Mouse (Mus musculus): ENCODE results near the gene Gm4498. TPM values are rescaled to one million over a fixed set of nuclear protein-coding genes. Genes with fewer than 3 reads are reported as not detected.
"Not testable (repeated sequence)": the region's sequence is repeated elsewhere in the genome, so short reads cannot be mapped to it uniquely, and the experiment has no call there.

Gm4498 gene
- not detected for polyA plus RNA-seq (2012; fragmentation: generic; extraction: Trizol)

GRCm38 (mm10) chr7:20233728-20234127, at the start of gene Gm4498:
Gene Gm4498, minus strand, starts transcription at chr7:20233828.
- not testable (repeated sequence) for H3K27me3 ChIP-seq (ENCODE audit: control insufficient read depth, insufficient read depth, insufficient read length); H3ac ChIP-seq (ENCODE audit: control insufficient read depth, insufficient read length); H3K4me2 ChIP-seq (ENCODE audit: low read depth); H3K4me3 ChIP-seq; H3K36me3 ChIP-seq (ENCODE audit: control insufficient read depth, insufficient read depth); H3K79me2 ChIP-seq (ENCODE audit: control insufficient read depth, insufficient read depth)

- not testable (repeated sequence) for H3K36me3 ChIP-seq (ENCODE audit: control insufficient read depth, insufficient read depth); H3K4me2 ChIP-seq (ENCODE audit: low read depth); H3K27me3 ChIP-seq (ENCODE audit: control insufficient read depth, insufficient read depth, insufficient read length); H3K79me2 ChIP-seq (ENCODE audit: control insufficient read depth, insufficient read depth); H3ac ChIP-seq (ENCODE audit: control insufficient read depth, insufficient read length); H3K4me3 ChIP-seq
Observed at GRCm38 (mm10) chr7:20262734-20263133, 29.1 kb upstream of the Gm4498 start, which contains the start of gene Gm5890. Gene Gm5890, minus strand, starts transcription at chr7:20262834.

DNA sequence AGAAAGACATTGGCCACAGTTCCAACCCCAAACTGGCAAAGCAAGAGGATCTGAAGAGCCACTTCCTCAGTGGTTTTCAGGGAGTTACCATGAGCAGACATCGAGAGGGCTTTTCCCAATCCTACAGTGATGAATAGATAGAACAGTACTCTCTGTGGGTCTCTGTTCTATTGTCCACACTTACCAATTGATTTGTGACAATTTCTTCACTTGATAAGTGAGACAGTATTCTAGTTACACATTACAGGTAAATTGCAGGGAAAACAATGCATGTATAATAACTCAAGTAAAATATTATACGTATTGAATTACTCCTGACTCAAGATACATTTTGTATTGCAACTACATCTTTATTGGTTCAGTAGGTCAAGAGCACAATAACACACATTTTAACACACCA, 28.1 kb downstream of the Gm4498 start, which contains the start of gene Gm6164:
Gene Gm6164, minus strand, starts transcription at position 101 of the 400 bp plus-strand sequence.
- not testable (repeated sequence) for H3ac ChIP-seq (ENCODE audit: control insufficient read depth, insufficient read length); H3K36me3 ChIP-seq (ENCODE audit: control insufficient read depth, insufficient read depth); H3K4me2 ChIP-seq (ENCODE audit: low read depth); H3K27me3 ChIP-seq (ENCODE audit: control insufficient read depth, insufficient read depth, insufficient read length); H3K4me3 ChIP-seq; H3K79me2 ChIP-seq (ENCODE audit: control insufficient read depth, insufficient read depth)

DNA sequence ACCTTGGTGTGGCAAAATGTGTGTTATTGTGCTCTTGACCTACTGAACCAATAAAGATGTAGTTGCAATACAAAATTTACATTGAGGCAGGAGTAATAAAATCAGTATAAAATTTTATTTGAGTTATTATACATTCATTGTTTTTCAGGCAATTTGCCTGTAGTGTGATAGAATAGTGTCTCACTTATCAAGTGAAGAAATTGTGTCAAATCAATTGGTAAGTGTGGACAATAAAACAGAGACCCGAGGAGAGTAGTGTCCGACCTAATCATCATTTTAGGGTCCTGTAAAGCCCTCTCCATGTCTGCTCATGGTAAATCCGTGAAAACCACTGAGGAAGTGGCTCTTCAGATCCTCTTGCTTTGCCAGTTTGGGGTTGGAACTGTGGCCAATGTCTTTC, 40.2 kb downstream of the Gm4498 start, which contains the start of gene Vmn1r95:
Gene Vmn1r95, plus strand, starts transcription at position 301 of the 400 bp plus-strand sequence.
- H3K27me3 ChIP-seq (ENCODE audit: control insufficient read depth, insufficient read depth, insufficient read length); H3K4me3 ChIP-seq; H3K36me3 ChIP-seq (ENCODE audit: control insufficient read depth, insufficient read depth); H3K79me2 ChIP-seq (ENCODE audit: control insufficient read depth, insufficient read depth); H3ac ChIP-seq (ENCODE audit: control insufficient read depth, insufficient read length); H3K4me2 ChIP-seq (ENCODE audit: low read depth): not testable (repeated sequence)

Other genes with a start within 250 kb of the Gm4498 start
- gene Nlrp9b, start 242.4 kb downstream of the Gm4498 start, polyA plus RNA-seq (2012; fragmentation: generic; extraction: Trizol): not detected
- not detected for gene Vmn1r91, start 134.1 kb downstream of the Gm4498 start, polyA plus RNA-seq (2012; fragmentation: generic; extraction: Trizol)
- not detected for gene Gm16442, start 111.2 kb downstream of the Gm4498 start, polyA plus RNA-seq (2012; fragmentation: generic; extraction: Trizol)
- not detected for gene Vmn1r93, start 94.7 kb downstream of the Gm4498 start, polyA plus RNA-seq (2012; fragmentation: generic; extraction: Trizol)
- gene Vmn1r94, start 65.5 kb downstream of the Gm4498 start, polyA plus RNA-seq (2012; fragmentation: generic; extraction: Trizol): not detected
- gene Vmn1r95, start 40.1 kb downstream of the Gm4498 start, polyA plus RNA-seq (2012; fragmentation: generic; extraction: Trizol): not detected
- not detected for gene Gm6164, start 28.2 kb downstream of the Gm4498 start, polyA plus RNA-seq (2012; fragmentation: generic; extraction: Trizol)
- gene Gm5890, start 29.0 kb upstream of the Gm4498 start, polyA plus RNA-seq (2012; fragmentation: generic; extraction: Trizol): not detected
- not detected for gene Gm4133, start 100.2 kb upstream of the Gm4498 start, polyA plus RNA-seq (2012; fragmentation: generic; extraction: Trizol)
- not detected for gene Gm5728, start 141.6 kb upstream of the Gm4498 start, polyA plus RNA-seq (2012; fragmentation: generic; extraction: Trizol)
- gene Vmn1r100, start 184.1 kb upstream of the Gm4498 start, polyA plus RNA-seq (2012; fragmentation: generic; extraction: Trizol): not detected
- not detected for gene Vmn1r101, start 208.8 kb upstream of the Gm4498 start, polyA plus RNA-seq (2012; fragmentation: generic; extraction: Trizol)
- gene Gm10670, start 241.1 kb upstream of the Gm4498 start, polyA plus RNA-seq (2012; fragmentation: generic; extraction: Trizol): not detected

Data from myocyte (in vitro differentiated cells).